Mouse (Mus musculus): Measurements from ENCODE around the gene Tpd52l2.
"Not testable (repeated sequence)": the region's sequence is repeated elsewhere in the genome, so short reads cannot be mapped to it uniquely, and the experiment has no call there.

Gene Tpd52l2

DNA sequence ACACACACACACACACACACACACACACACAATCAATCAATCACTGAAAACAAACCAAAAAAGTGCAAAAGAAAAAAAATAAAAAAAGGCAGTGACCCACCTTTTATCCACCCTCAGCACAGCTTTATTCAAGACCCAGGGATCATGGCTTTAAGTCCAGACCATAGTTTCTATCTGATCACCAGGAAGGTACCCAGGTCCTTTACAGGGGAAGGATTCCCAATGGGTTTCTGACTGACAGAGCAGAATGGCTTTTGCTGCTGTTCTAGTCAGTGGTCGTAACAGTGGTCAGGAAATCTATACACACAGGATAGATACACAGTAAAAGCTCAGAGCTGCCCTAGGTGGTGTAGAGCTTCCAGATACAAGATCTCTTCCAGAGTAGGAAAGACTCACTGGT, 11.2 kb upstream of the Tpd52l2 start:
- in situ Hi-C loops (cut with MboI, MseI), result loop anchor here (5.0 kb wide), 2 partner anchors 33 to 68 kb away; no protein-coding TSS in a partner anchor

DNA sequence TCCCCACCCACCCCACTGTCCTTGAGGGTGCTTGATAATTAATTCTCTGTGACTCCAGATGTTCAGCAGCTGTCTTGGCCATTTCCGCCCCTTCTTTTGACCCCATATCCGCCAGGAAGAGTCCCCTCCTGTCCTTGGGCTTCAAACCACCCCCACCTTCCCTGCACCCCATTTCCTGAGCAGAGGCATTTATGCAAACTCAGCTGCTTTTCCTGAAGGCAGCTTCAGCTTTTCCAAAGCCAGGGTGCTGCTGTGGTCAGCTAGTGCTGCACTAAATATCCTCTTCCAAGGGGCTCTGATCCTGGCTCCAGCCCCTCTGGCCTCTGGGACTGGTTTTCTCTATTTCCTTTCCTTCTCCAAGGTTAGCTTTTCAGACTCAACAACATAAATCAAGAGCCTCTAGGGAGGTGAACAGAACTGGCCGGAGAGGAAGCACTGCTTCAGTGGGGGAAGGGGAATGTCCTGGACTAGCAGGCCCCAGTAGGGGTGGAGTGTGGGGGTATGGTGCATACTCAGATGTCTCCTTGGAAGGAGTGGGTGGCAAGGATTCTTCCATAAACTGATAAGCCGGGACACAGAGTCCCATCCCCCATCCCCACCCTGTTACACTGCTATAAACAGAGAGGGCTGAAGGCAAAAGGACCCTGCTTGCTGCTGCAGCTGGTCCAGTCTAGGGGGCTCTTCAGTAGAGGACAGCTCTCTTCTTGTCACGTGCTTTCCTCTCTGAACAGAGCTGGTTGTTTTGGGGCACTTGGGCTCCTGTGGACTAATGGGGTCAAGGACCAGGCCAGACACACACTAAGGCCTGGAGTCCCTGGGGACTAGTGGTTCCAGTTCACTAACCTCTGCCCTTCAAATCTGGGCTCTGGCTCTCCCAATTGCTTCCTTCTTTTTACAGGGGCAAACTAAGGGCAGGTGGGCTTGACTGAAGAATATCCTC, 9.3 kb upstream of the Tpd52l2 start:
- in situ Hi-C loops (cut with MboI, MseI), result loop anchor here (5.0 kb wide), 2 partner anchors 35 to 70 kb away; no protein-coding TSS in a partner anchor

GRCm38 (mm10) chr2:181491432-181492205, 5.3 kb upstream of the Tpd52l2 start:
- in situ Hi-C loops (cut with MboI, MseI), result loop anchor here (5.0 kb wide), 1 partner anchor 99 kb away; no protein-coding TSS in a partner anchor

- in situ Hi-C loops (cut with MboI, MseI), result loop anchor here (5.0 kb wide), 1 partner anchor 100 kb away; no protein-coding TSS in a partner anchor
These were observed 4.7 kb upstream of the Tpd52l2 start for GRCm38 (mm10) chr2:181492206-181492605.

- in situ Hi-C loops (cut with MboI, MseI), result loop anchor here (5.0 kb wide), 1 partner anchor 101 kb away; no protein-coding TSS in a partner anchor
These were observed 3.6 kb upstream of the Tpd52l2 start, which contains the start of gene Abhd16b for GRCm38 (mm10) chr2:181493156-181493927. TSS of gene Abhd16b (plus strand) at chr2:181493206.

DNA sequence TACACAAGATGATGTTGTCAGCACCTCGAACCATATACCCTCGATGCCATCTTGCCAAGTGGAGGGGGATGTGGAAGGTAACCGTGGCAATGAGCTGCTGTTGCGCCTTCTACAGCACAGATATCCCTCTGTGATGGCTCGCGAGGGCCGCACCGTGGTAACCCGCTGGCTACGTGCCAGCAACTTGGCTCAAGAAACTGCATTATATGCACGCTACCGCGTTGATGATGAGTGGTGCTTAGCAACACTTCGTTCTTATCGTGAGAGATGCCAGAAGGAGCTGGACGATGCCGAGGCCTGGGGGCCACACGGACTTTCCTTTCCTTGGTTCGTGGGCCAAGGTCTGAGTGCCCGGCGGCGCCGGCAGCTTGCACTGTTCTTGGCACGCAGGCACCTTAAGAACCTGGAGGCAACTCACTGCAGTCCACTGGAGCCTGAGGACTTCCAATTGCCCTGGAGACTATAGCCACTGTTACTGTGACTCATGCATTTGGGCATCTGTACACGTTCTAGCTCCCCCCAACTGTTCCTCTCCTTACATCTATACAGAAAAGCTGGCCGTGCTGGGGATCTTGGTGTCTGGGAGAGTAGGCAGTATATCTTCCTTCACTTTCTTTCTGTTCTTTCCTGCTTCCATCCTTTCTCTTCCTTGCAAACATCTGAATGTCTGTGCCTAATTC, 2.5 kb upstream of the Tpd52l2 start:
- in situ Hi-C loops (cut with MboI, MseI), result loop anchor here (5.0 kb wide), 1 partner anchor 102 kb away; no protein-coding TSS in a partner anchor

- in situ Hi-C loops (cut with MboI, MseI), result not testable (repeated sequence)
These were observed 1.1 kb upstream of the Tpd52l2 start for GRCm38 (mm10) chr2:181495845-181496244.

DNA sequence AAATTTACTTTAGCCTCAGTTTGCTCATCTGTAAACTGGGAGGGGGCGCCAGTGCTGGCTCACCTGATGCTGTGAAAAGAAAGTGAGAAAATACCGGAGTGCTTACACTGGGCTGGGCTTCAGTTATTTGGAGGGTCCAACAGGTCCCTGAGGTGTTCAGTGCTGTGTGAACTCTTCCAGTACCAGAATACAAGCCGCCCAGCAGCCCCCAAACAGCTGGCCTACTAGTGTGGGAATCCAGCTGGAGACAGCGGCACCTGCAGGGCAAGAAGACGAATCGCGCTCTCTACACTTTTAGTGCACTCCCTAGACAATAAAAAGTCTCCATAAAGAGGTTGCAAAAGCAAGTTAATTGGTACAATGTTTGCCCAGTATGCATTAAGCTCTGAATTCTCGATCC, 661 bp upstream of the Tpd52l2 start:
- in situ Hi-C loops (cut with MboI, MseI), result no loop called here

DNA sequence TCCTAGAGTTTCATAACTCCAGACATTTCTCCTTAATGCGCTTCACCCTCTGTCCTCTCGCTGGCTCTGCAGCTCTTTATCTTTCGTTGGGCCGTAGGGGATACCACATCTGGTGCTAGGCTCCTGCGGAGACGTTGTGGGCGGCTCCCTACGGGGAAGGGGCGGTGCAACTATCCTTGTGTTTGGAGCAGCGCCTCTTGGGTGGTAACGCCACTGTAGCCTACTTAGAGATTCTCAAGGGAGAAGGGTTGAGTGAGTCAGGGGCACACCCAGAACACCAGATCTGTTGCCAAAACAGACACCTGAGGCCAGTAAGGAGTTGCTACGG, 570 bp downstream of the Tpd52l2 start:
- in situ Hi-C loops (cut with MboI, MseI), result no loop called here

DNA sequence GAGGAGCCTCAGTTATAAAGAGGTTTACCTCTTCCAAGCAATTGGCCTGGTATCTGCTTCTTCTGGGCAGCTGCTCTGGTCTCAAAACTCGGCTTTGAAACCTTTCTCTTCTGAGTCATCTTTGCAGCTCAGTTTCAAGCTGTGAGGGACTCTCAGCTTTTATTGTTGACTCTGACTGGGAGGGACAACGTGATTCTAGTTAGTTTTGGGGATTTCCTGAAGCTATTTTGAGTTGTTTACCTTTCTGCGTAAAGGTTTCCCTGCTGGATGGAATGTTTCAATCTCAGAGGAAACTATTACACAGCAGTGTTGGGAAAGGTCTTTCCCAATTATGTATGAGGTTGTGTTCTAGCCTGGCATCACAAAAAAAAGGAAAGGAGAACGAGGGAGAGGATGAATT, 1.7 kb downstream of the Tpd52l2 start:
- in situ Hi-C loops (cut with MboI, MseI), result no loop called here

GRCm38 (mm10) chr2:181509191-181509590, 12.2 kb downstream of the Tpd52l2 start:
- in situ Hi-C loops (cut with MboI, MseI), result no loop called here

DNA sequence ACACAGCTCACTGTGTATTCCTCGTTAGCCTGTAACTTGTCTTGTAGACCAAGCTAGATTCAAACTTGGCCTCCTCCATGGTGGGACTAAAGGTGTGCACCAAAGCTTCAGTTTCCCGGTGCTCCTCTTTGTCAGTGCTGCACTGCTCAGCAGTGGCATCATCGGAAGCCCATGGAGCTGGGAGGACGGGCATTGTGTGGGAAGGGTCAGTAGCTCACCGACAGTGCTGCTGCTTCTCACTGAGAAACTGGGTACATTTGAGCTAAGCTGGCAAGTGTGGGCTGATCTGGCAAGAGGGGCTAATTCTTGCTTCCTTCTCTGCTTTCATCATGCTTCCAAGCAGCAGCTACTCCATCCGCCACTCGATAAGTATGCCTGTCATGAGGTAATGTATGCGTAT, 14.3 kb downstream of the Tpd52l2 start:
- in situ Hi-C loops (cut with MboI, MseI), result no loop called here

DNA sequence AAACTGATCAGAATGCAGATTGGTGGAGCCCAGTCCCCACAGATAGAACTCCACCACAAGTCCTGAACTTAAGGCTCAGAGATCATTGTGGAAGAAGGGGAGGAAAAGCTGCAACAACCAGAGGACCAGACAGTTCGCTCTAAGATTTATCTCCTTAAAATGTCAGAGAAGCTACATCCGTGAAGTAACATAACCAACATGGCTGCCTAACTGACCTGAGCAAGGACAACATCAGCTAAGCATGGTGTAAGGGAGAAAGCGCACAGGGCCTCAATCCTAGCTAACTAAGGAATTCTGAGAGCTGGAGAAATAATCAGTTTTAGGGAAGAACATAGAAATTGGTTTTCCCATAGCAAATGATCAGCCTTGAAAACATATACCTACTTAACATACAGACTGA, 22.3 kb downstream of the Tpd52l2 start:
- in situ Hi-C loops (cut with MboI, MseI), result no loop called here

DNA sequence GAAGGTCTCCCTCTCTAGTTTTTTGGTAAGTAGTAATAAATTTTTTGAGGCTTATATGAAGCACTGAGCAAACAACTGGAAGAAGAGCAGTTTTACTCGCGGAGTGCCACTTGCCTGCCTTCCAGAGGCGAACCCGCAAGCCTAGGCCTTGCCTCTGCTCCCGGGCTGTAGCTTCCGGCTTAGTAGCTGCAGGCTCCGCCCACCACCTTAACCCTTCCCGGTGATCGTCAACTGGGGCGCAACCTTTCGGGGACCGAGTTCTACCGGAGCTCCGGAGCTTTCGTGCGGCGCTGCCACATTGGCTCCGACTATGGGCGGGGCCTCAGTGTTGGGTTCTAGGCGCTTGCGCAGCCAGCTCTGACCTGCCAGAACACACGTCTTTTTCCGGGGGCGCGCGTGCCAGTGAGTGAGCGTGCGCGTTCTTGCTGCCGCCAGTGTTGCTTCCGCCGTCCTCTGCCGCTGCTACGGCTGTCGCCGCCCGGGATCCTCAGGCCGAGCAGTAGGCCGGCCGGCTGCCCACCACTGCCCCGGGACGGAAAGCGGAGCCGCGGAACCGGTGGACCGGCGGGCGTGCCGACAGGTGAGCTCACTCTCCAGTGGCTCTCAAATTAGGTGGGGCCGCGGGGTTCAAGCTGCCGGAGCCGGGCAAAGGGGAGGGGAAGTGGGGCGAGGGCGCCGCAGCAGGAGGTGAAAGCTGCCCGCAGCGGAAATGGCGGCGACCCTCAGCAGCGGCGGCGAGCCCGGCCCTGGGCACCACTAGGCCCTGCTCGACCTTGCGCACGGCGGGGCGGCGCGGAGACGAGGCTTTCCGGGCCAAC, 23.4 kb downstream of the Tpd52l2 start, which contains the start of gene Dnajc5:
Gene Dnajc5 (plus strand): TSS at position 368 of the 818 bp plus-strand sequence.
- in situ Hi-C loops (cut with MboI, MseI), result loop anchor here (5.0 kb wide), 1 partner anchor 72 kb away; the partner anchor contains the start of genes Prpf6 and Zfp512b

GRCm38 (mm10) chr2:181520936-181521227, 23.9 kb downstream of the Tpd52l2 start:
- in situ Hi-C loops (cut with MboI, MseI), result loop anchor here (5.0 kb wide), 1 partner anchor 71 kb away; the partner anchor contains the start of genes Prpf6 and Zfp512b

GRCm38 (mm10) chr2:181521491-181521890, 24.5 kb downstream of the Tpd52l2 start:
- in situ Hi-C loops (cut with MboI, MseI), result loop anchor here (5.0 kb wide), 1 partner anchor 71 kb away; the partner anchor contains the start of genes Prpf6 and Zfp512b

- in situ Hi-C loops (cut with MboI, MseI), result loop anchor here (5.0 kb wide), 1 partner anchor 69 kb away; the partner anchor contains the start of genes Prpf6 and Zfp512b
These were observed 25.9 kb downstream of the Tpd52l2 start for GRCm38 (mm10) chr2:181522811-181523210.

GRCm38 (mm10) chr2:181525526-181525925, 28.6 kb downstream of the Tpd52l2 start:
- in situ Hi-C loops (cut with MboI, MseI), result no loop called here

- in situ Hi-C loops (cut with MboI, MseI), result no loop called here
These were observed 32.1 kb downstream of the Tpd52l2 start for GRCm38 (mm10) chr2:181529076-181529475.

- in situ Hi-C loops (cut with MboI, MseI), result no loop called here
These were observed 35.6 kb downstream of the Tpd52l2 start for GRCm38 (mm10) chr2:181532589-181532988.
